Mouse (Mus musculus): ENCODE measurements at regions not wholly inside any gene's neighbourhood (a gene's known extent, or its start where the extent isn't known, plus 50 kb on each side); places are given as distances from the start of the nearest gene placed in this dataset.

- no peak for TF ChIP-seq CTCF (IDR thresholded peaks at IDR 0.05; ENCODE audit: low read depth)
- no peak for TF ChIP-seq EP300 (IDR thresholded peaks at IDR 0.05; ENCODE audit: low read depth)
Observed at GRCm38 (mm10) chr16:30878821-30879220, 202.4 kb downstream of the Xxylt1 start.

Data from liver, postnatal 0 days (tissue).